Mouse (Mus musculus) macrophage (primary cell): Measurements from ENCODE around the gene Cd101. TPM values are rescaled to one million over a fixed set of nuclear protein-coding genes. Genes with fewer than 3 reads are reported as not detected.

Experiments
- H3K27ac ChIP-seq: fragments of 350-480 bp; formaldehyde crosslinking; 2 replicates; pipeline ENCODE4 v1.9.0; 2021
- H3K36me3 ChIP-seq: fragments of 350-480 bp; formaldehyde crosslinking; 2 replicates; pipeline ENCODE4 v1.9.0; 2021; ENCODE audit errors: inconsistent target
- H3K4me3 ChIP-seq: fragments of 350-480 bp; formaldehyde crosslinking; 2 replicates; pipeline ENCODE4 v1.9.0; 2021; ENCODE audit errors: inconsistent target
- H3K79me2 ChIP-seq: fragments of 350-480 bp; formaldehyde crosslinking; 2 replicates; pipeline ENCODE4 v1.9.0; 2021; ENCODE audit errors: inconsistent target
- WGBS: methylation state at CpG from one replicate; pipeline ENCODE4 v1.1.7; 2026; ENCODE audit warnings: inconsistent platforms; ENCODE audit not compliant: missing documents; 5-methylcytosine and 5-hydroxymethylcytosine counted together
- polyA plus RNA-seq: library from polyadenylated mRNA; stranded (reverse); fragments of 250-400 nt; gene quantifications from 3 replicates; pipeline ENCODE4 v1.2.4, GENCODE M21; 2018; ENCODE audit warnings: inconsistent platforms

The Cd101 gene
- polyA plus RNA-seq, 1 experiment from 2014 or later = 0.10 TPM

DNA sequence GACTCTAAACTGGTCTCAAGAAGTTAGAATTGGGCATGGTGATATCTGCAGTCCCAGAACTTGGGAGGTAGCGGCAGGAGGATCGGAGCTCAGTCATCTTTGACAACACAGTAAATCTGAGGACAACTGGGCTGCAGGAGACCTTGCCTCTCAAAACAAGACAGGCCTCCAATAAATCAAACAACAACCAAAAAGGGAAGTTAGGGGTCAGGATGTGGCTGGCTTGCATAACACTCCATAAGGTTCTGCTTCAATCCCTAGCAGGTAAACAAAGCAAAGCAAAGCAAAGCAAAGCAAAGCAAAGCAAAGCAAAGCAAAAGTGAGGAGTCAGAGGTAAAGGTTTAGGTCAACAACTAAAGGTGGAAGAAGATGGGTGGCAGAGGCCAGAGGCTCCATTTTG is 28.8 kb upstream of the Cd101 start:
- H3K4me3 ChIP-seq = no peak overlapping the region
- H3K36me3 ChIP-seq = no peaks in the 10 kb centered on the region
- 35% methylated on average over 2 of the region's 2 CpGs for WGBS
- no peaks in the 10 kb centered on the region for H3K79me2 ChIP-seq
- no peak overlapping the region for H3K27ac ChIP-seq

DNA sequence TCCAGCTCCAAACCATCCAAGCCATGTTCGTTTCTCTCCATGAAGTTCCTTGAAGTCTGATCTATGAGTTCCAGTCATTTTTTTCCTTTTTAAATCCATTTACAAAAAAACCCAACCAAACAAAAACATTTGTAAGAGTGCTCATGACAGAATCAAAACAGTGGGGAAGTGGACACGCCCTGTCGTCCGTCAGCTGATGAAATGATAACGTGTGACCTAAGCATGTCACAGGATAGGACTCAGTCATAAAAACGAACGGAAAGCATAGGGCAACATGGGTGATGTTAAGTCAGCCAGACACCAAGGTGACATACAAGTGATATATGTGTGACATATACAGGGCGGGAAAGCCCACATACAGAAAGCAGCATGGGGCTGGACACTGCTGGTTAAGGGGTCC is 25.9 kb upstream of the Cd101 start:
- no peak overlapping the region for H3K27ac ChIP-seq
- no peaks in the 10 kb centered on the region for H3K79me2 ChIP-seq
- H3K36me3 ChIP-seq = no peaks in the 10 kb centered on the region
- WGBS = 89% methylated on average over 8 of the region's 8 CpGs
- H3K4me3 ChIP-seq = no peak overlapping the region

DNA sequence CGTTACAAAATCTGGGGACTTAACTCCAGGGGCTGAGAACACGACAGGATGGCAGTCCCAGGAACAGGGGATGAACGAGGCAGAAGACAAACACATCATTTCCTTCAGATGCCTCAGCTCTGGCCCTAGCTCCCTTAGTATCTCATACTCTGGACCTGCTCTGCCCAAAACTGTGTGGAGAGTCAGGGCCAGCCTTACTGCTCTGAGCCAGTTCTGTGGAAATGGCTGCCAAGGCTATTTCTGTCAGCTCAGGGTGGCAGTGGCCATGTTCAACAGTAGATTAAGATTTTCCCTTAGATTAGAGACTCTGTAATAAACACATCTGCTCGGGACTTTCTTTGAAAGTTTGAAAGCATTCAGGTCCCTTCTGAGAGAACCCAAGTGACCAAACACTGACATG is 22.2 kb upstream of the Cd101 start:
- Histone ChIP-seq H3K27ac (no peak overlapping the region), H3K79me2 (no peaks in the 10 kb centered on the region), H3K4me3 (no peak overlapping the region), H3K36me3 (no peaks in the 10 kb centered on the region)
- 84% methylated on average over 4 of the region's 4 CpGs for WGBS

DNA sequence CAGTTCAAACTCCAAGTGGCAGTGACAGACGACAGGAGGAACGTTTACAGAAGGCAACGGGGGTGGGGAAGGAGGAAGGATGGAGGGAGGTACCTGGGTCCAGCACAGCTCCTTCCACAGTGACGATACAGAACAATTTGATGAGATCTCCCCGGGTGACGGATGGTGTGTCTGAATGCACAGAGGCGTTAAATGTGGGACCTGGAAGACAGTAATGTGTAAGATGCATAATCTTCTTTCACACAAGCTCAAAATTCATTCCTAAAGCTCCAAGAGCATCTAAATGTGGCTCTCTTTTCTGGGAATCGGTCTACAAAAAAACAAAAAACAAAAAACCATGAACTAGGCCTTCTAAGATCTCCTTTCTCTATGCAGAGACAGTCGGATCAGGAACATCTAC is 20.6 kb upstream of the Cd101 start:
- 85% methylated on average over 5 of the region's 9 CpGs for WGBS
- no peak overlapping the region for H3K4me3 ChIP-seq
- H3K79me2 ChIP-seq = no peaks in the 10 kb centered on the region
- no peaks in the 10 kb centered on the region for H3K36me3 ChIP-seq
- no peak overlapping the region for H3K27ac ChIP-seq

DNA sequence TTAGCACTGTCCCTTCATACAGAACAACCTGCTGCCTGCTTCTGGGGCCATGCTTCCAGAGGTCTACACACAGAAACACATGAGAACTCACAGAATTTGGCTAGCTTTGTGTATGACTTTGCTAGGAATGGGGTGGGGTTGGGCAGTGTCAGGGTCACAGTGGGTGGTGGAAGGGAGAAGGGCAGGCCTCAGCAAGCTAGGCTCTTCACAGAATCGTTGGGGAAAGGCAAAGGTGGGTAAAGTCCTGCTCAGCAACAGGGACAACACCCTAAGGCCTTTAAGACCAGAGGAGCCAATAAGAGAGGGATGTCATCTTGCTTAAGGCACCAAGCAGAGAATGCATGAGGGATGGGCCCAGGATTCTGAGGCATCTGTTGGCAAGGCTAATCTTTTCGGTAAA is 19.4 kb upstream of the Cd101 start:
- H3K36me3 ChIP-seq = no peaks in the 10 kb centered on the region
- no peak overlapping the region for H3K4me3 ChIP-seq
- H3K27ac ChIP-seq = no peak overlapping the region
- WGBS = 88% methylated on average over 2 of the region's 2 CpGs
- H3K79me2 ChIP-seq = no peaks in the 10 kb centered on the region

DNA sequence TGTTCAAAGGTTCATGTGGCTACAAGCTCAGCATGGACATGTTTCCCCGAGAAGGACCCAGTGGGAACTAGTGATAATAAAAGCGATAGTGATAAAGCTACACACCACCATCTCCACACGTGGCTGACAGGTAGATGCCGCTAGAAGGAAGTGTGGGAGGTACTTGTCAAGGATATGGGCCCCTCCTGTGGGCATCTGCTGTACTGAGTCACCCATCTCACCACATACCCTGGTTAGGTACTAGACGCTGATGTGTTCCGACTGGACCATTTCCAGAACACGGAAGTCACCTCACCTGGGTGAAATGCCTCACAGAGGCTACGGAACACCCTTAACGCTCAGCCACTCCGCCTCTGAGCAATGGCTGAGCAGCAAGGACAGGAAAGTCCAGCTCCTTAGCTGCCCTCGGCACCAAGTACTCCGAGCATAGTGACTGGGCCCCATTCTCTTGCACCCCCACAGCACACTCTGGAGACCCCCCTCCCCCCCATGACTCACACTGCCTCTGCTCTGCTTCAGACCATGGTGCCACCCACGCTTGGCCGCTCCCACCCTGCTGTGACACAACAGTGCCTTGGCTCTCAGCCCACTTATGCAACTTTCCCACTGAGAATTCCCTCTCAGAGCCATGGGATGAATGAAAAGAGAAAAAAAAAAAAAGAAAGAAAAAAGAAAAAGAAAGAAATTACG is 18.4 kb upstream of the Cd101 start:
- 85% methylated on average over 12 of the region's 15 CpGs for WGBS
- Histone ChIP-seq H3K36me3 (no peaks in the 10 kb centered on the region), H3K79me2 (no peaks in the 10 kb centered on the region), H3K4me3 (no peak overlapping the region), H3K27ac (no peak overlapping the region)

DNA sequence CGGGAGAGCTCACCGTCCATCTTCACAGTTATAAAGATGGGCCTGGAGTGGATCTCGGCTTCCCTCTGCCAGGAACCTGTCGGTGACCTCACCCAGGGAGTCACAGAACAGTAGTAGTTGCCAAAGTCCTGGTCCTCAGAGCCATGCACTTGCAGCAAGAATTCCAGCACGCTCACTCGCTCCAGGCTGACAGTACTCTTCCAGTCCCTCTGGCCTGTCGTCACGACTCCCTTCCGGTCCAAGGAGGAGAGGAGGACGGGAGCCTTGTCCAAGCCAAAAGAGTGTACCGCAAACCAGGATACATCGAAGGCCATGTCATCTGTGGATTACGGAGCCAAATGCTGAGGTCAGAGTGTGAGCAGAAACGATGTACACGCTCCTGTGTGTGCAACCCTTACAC is 16.1 kb upstream of the Cd101 start:
- Histone ChIP-seq H3K4me3 (no peak overlapping the region), H3K36me3 (no peaks in the 10 kb centered on the region), H3K79me2 (no peaks in the 10 kb centered on the region), H3K27ac (no peak overlapping the region)
- WGBS = 90% methylated on average over 15 of the region's 15 CpGs

DNA sequence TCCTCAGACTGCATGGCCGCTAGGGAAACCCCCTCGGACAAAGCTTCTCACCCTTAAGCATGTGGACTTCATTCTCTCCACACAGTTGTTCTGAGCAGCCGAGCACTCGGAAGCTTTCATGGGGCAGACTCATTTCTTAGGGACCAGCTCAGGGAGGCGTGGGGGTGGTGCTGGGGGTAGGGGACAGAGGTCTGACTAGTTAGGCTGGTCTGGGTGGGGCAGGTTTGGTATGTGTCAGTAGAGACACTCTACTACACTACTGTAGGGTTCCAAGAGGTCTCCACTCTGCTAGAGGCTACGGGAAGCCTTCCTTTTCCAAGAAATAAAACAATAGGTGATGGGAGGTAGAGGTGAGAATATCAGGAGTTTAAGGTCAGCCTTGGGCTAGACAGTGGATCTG is 15.3 kb upstream of the Cd101 start:
- Histone ChIP-seq H3K79me2 (no peaks in the 10 kb centered on the region), H3K27ac (no peak overlapping the region), H3K4me3 (no peak overlapping the region), H3K36me3 (no peaks in the 10 kb centered on the region)
- 95% methylated on average over 6 of the region's 6 CpGs for whole genome bisulfite sequencing

DNA sequence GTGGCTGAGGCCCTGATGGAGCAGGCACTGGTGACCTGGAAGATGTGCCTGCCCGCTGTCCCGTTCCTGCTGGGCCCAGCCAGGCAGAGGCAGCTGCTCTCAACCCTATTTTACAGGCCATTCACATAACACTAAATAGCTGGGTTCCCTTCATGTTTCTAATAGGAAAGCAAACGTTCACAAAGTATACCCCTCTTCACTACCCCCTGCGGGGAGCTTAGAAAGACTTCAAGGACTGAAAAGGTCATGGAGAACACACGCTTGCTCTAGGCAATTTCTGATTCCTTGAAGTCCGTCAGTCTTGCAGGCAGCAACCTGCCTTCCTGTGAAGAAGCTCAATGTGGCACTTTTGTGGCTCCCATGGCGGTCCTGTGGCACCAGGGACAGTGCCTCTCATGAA is 12.6 kb upstream of the Cd101 start:
- H3K27ac ChIP-seq = no peak overlapping the region
- H3K79me2 ChIP-seq = no peaks in the 10 kb centered on the region
- no peak overlapping the region for H3K4me3 ChIP-seq
- WGBS = 93% methylated on average over 7 of the region's 7 CpGs
- H3K36me3 ChIP-seq = no peaks in the 10 kb centered on the region

DNA sequence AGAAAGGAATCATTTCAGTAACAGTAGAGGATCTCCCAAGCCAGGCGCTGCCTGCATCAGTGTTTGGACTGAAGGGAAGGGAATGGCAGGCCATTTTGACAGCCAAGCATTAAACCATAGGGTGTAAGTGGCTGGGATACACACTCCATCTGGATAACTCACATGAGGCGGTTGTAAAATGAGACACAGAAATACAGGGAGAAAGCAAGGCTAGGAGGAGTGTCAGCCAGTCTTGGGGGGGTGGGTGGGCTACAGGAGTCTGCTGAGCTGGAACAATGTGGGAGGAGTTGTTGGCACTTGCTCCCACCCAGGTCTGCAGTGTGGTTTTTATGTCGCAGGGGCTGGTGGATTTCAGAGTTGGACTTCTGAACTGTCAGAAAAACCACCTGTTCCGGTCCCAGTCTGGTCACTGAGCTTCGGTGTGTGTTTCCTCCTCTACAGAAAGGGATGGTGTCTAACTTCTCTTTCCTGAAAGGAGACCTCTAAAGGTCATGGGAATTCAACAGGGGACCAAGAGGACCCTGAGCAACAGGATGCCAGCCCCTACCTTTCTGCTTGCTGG is 8.7 kb upstream of the Cd101 start:
- Histone ChIP-seq H3K4me3 (no peak overlapping the region), H3K36me3 (no peaks in the 10 kb centered on the region), H3K79me2 (no peaks in the 10 kb centered on the region), H3K27ac (no peak overlapping the region)
- 42% methylated on average over 5 of the region's 5 CpGs for WGBS

DNA sequence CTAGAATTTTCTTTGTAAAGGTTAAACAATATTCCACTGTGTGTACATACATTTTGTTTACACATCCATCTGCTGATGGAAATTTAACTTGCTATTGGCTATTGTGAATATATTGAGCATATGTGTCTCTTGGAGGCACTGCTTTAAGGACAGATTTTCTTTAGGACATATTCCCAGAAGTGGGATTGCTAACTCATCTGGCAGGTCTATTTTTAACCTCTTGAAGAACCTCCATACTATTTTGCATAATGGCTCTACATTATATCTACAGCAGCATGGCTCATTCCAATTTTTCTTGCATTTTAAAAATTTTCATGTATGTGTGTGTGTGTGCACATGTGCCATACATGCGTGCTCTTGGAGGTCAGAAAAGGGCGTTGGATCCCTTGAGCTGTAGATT is 6.6 kb upstream of the Cd101 start:
- 94% methylated on average over 2 of the region's 2 CpGs for WGBS
- H3K4me3 ChIP-seq = no peak overlapping the region
- no peaks in the 10 kb centered on the region for H3K36me3 ChIP-seq
- no peaks in the 10 kb centered on the region for H3K79me2 ChIP-seq
- no peak overlapping the region for H3K27ac ChIP-seq

DNA sequence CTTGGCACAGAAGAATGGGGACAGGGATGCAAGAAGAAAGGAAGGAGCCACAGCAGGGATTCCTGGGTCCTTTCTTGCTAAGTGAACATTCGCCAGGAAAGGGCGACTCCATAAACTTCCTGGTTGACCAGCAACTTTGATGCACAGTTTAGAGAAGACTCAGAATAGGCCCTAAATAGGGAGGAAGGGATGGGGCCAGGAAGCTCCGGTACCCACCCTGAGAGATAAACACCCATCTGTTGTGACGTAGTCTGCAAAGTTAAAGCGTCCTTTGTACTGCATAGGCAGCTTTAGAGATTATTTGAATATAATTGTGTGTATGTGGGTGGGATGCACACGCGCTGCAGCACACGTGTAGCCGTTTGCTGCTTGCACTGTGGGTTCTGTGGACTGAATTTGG is 5.2 kb upstream of the Cd101 start:
- Histone ChIP-seq H3K4me3 (no peak overlapping the region), H3K79me2 (no peaks in the 10 kb centered on the region), H3K27ac (no peak overlapping the region), H3K36me3 (no peaks in the 10 kb centered on the region)
- WGBS = over 99% methylated on average over 9 of the region's 9 CpGs

DNA sequence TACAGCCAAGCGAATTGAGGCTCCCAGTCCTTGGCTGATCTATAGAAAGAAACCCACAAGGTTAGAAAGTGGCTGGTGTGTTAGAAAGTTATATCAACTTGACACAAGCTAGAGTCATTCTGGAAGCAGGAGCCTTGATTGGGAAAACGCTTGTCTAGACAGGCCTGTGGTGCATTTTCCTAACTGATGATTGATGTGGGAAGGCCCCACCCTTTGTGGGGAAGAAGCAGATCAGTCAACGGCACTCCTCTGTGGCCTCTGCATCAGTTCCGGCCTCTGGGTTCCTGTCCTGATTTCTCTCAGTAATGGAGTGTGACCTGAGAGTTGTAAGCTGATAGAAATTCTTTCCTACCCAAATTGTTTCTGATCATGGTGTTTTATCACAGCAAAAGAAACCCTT is 4.3 kb upstream of the Cd101 start:
- Histone ChIP-seq H3K79me2 (no peaks in the 10 kb centered on the region), H3K4me3 (no peak overlapping the region), H3K27ac (no peak overlapping the region), H3K36me3 (no peaks in the 10 kb centered on the region)
- WGBS = 55% methylated on average over 4 of the region's 4 CpGs

DNA sequence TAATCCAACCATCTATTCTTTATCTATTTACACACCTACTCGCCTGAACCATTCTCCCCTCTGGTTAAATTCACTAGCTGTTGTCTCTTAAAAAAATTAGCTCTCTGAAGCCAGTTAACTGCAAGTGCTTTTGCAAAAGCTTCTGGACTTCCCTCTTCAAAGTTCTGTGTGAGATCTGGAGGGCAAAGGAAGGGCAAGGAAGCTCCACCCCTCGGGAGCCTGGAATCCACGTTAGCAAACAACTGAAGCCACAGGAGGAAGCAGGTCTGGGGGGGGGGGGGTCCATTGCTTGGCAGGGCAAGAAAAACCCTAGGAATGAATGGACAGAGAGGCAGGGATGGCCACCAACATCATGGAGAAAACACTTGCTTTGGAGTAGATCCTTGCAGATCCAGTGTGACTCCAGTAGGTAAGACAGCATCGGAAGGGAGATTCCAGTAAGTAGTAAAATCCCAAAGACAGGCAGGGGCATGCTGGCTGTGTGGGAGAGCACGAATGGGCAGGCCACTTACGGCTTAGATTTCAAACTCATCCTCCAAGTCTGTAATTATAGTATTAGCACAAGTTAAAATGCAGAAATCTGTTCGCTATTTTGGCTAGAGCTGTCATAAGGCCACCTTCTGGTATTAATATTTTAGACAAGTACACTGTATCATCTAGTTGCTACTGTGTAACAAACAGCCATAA is 2.2 kb upstream of the Cd101 start:
- H3K79me2 ChIP-seq = no peaks in the 10 kb centered on the region
- no peak overlapping the region for H3K27ac ChIP-seq
- WGBS = 54% methylated on average over 7 of the region's 7 CpGs
- no peak overlapping the region for H3K4me3 ChIP-seq
- no peaks in the 10 kb centered on the region for H3K36me3 ChIP-seq

DNA sequence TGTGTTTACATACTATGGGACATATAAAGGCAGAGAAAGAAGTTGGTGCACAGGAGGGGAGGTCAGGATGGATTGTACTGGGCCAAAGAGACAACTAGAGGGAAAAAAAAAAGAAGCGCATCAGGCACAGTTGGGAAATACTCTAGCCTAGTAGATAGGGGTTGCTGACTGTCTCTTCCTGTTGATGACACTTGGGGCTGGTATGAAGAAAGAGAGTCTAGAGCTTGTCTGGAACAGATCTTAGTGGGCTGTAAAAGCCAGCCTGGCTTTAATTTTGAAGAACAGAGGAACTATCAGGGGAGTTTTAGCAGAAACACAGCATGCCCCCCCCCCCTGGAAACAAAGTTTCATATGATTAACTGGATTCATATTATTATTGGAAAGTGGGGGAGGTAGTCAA is 1.3 kb upstream of the Cd101 start:
- Histone ChIP-seq H3K4me3 (no peak overlapping the region), H3K79me2 (no peaks in the 10 kb centered on the region), H3K36me3 (no peaks in the 10 kb centered on the region), H3K27ac (no peak overlapping the region)
- WGBS = 42% methylated on average over 1 of the region's 1 CpGs
